Mouse (Mus musculus): ENCODE results near the gene Exo5.

Exo5 gene

DNA sequence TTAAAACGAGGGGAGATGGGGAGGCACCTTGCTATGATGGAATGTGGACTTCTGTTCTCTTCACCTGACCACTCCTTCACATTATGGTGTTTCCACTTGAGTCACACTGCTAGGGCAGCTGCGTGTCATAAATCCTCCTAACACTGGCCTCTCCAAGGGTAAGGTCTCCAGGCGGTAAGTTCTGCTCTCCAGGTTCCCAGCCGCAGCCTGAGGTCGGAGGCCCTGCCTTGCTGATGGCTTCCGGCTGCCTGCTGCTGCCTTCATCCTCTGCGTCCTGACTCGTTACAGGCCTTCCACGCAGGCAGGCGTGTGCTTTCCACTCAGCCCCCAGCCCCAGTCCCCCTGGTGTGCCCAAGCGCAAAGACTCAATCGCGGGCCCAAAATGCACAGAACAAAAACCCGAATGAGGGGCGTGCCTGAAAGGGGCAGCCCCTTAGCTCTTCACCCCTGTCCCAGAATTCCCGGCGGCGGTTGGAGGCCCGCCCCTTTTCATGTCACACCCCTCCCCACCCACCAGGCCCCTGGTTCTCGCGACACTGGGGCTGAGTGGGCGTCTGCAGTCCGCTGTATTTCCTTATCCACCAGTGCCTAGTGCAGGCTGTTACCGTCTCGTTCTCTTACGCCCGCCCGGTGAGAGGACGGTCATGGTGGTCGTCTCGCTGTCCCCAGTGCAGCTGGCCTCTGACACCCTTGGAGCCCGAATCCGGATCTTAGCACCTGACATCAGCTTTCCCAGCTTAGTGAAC, at the start of gene Exo5:
TSS of gene Exo5 (minus strand) at position 464 of the 746 bp plus-strand sequence.
- peak; percentile 87 for DNase-seq

DNA sequence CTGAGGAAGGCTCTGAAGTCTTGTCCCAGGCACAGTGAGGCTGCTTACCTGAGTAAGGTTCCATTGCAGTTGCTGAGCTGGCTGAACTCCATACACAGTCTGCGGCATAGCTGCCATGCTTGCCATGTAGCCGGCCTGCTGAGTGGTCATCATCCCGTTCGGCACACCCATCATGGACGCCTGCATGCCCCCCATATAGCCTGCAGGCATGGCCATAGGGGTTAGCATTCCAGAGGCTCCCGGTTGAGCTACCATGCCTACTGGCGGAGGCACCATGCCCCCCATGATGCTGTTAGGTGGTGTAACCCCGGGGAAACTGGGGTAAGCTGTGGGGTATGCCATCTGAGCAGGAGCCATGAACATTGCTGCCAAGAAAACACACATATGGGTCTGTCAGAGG, 47.0 kb upstream of the Exo5 start:
- no peak for DNase-seq

DNA sequence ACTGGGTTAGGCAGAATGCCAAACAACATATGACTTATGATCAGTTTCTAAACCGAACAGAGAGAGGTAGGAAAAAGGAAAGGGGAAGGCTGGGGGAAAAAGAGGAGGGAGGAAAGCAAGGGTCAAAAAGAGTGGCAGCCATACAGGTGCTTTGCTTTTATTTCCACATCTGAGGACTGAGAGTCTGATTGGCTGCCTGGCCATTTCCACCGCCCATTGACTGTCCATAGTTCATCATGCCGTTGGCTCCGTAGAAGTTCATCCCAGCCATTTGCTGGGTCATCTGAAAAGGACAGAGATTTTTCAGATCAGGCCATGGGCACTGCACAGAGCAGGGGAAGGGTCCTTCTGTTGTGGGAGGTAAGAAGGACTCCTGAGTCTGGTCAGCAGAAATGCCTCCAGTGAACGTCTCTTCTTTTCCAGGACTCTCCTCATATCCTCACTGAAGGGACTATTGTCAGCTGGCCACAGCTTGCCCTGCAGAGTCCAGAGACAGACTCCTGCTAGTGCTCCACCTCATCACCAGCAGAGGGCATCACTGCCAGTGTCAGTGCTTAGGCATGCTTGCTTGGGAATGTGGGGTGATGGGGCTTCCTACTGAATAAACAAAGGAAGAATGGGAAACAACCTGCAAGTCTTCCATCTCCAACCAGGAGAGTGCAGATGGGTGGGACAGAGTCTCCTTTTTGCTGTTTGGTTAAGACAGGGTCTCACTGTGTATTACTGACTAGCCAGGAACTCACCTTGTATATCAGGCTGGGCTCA, 44.7 kb upstream of the Exo5 start:
- DNase-seq, result no peak

DNA sequence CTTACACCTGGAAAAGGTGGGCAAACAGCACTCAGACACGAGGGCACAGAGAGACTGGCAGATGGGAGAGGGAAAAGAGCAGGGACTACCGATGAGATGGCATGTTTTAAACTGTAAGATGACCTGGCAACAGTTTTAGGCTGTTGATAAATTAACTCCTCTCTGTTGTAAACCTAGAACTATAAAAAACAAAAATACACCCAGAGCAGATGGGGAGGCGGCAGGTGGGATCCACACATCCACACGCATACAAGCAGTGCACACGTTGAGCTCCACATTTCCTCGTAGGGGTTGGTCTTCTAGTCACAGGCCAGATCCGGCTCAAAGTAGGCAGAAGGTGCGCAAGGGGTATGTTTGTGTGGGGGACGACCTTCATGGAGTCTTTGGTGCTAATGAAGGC, 43.7 kb upstream of the Exo5 start:
- no peak for DNase-seq

DNA sequence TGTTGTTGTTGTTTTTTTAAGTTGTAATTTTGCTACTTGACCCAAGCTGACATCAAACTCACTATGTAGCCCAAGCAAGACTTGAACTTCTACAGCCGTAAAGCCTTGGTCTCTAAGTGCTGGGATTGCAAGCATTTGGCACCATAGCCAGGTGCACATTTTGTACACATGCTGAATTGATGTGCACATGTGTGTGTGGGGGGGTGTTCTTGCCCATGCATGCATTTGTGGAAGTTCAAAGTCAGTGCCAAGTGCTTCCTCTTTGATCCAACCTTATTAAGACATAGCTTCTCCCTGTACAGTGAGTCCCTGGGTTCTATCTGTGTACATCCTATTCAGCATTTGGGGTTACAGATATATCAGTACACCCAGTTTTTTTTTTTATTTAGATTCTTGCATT, 30.8 kb upstream of the Exo5 start:
- no peak for DNase-seq

DNA sequence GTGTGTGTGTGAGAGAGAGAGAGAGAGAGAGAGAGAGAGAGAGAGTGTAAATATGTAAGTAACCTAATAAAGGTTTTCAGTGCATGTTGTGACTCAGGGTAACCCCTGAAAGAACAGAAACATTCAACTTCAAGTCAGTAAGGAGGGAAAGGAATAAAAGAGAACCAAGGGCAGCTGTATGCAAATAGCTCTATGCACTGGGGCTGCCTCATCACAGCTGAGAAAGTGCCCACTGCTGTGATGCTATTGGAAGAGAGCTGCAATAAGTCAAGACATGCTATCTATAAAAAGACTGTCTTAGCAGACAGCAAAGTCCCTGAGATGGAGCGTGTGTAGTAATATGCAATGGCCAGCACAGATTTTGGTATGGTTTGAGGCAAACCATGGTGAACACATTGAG, 28.9 kb upstream of the Exo5 start:
- DNase-seq, result no peak

DNA sequence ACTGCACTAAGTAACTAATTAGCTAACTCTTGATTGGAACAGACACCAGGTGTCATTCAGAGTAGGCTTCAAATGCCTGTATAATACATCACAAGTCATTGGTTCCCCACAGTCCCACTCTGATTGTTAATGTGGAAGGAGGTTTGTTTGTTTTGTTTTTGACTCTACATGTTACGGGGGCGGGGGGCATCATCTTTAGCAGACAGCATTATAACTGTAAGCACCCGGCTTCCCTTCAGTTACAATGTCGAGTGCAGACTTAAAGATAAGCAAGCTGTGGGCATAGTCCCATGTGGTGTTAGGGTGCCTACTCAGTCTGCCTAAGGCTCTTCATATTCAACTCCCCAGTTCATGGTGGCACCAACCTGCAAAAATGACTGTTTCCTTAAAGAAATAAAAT, 28.2 kb upstream of the Exo5 start:
- DNase-seq, result no peak

DNA sequence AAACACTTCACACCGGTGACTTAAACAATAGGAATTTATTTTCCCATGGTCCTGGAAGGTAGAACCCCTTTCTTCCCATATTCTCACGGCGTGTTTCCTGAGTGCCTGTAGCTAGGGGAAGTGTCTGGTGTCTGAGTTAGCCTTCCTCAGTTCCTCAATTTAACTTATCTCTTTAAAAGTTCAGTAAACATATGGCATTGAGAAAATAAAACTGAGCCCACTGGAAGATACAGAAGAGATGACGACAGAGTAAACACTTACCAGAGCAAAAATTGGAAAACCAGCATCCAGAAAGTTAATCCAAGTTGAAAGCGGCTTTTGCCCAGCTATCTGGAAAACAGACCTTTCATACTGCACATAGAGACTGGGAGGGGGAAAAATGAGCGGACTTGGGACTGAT, 27.3 kb upstream of the Exo5 start:
- DNase-seq, result no peak

DNA sequence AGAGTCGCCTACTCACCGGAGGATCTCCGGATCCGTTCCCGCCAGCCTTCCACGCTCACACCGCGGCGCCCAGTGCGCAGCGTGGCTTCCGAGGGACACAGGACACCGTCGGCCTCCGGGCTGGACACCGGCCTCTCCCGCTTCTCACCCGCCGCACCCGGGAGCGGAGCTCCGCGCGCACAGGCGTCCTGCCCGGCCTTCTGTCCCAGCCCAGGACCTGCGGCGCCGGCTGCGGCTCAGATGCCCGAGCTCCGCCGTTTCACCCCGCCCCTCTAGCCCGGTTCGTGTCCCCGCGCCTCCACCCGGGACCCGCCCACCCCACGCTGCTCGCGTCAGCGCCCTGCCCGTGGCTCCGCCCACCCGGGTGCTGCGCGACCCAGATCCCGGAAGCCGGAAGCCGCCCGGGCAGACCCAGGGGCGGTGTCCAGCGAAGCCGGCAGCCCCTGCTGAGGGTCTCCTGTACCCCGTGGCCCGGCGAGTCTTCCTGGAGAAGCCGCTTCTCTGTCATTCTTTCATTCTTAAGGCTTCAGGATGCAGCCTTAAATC, 26.7 kb upstream of the Exo5 start, which contains the start of gene Zfp69:
TSS of gene Zfp69 (minus strand) at position 272 of the 546 bp plus-strand sequence.
- DNase-seq, result peak; percentile 84

DNA sequence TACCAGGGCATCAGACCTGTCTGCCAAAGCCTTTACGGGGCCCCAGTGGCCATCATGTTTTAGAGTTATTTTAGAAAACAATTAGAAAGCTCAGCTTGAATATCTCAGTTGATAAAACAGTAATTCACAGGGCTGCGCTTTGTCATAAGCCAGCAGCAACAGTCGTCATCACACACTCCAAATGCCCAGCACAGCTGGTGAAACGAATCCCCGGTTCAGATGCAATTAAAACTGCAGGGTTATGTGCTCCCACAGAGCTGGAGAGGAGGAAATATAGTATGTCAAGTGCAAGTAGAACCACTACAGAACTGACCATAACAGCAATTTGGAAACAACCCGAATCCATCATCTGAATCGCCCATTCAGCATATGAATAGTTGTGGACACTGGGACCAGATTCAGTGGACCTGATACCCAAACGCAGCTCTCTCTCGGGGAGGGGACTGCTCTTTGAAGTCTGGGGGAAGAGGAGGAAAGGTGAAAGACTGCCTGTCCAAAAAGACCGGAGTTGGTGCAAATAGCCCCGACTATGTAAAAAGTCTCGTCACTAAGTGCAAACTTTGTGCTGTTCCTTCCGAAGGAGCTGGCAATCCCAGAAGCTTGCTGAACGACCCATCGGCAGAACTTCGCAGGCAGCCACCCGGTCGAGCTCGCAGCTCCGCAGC, 26.1 kb upstream of the Exo5 start:
- DNase-seq, result no peak

DNA sequence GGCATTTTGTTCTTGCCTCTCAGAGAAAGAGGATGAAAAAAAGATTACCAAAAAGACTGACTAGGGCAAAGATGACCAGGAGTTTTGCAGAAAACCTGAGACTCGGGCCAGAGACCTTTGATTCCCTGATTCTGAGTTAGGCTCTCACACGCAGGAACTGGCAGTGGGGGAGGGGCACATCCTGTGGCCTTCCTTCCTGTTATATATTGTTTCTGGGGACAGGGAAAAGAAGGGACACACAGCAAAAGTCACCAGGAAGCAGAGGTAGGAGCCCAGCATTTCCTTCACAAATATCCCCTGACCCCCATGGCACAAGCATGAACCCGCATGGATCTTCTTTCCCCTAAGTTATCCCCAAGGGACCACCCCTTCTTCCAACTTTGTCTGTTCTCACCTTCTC, 24.1 kb upstream of the Exo5 start:
- no peak for DNase-seq

DNA sequence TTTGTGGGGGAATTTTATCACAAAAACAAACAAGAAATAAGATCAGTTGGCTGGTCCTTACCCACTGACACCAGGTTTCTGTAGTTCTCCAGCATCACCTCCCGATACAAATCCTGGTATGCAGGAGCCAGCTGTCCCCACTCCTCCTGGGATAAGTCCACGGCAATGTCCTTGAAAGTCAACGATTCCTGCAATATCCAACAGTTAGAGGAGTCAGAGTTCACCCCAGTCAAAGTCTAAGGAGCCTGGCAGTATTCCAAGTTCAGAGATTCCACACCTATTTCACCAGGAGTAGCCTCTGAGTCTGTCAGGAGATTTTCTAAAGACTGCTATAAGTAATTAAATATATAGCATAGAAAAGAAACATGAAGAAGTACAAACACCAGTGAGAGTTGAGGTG, 10.2 kb upstream of the Exo5 start:
- peak; percentile 52 for DNase-seq

DNA sequence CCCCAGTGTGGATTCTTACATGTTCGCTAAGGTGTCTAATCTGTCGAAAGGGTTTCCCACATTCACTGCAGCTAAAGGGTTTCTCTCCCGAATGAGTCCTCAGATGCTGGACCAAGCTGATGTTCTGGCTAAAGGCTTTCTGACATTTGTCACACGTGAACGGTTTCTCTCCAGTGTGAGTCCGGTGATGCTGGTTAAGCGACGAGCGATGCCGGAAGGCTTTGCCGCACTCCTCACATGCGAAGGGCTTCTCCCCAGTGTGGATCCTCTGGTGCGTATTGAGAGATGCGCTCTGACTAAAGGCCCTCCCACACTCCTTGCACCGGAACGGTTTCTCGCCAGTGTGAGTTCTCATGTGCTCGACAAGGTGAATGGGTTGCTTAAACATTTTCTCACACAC, 5.9 kb upstream of the Exo5 start:
- DNase-seq, result no peak

DNA sequence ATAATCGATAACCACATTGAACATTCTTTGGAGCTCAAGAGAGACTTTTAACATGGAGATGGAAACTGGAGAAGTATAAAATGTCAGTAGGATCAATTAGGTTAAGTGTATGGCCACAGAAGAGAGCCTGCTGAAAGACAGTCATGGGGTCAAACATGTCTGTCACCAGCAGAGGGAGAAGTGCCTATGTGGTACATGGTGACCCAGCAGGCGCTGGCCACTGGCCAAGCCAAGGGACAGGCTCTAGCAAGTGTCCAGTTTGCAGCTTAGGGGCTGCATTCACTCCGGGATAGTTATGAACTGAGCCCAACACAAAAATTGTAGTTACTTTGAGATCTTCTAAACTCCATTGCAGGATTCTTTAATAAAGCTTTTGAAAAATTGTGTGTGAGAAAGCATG, 3.9 kb upstream of the Exo5 start:
- DNase-seq, result no peak

DNA sequence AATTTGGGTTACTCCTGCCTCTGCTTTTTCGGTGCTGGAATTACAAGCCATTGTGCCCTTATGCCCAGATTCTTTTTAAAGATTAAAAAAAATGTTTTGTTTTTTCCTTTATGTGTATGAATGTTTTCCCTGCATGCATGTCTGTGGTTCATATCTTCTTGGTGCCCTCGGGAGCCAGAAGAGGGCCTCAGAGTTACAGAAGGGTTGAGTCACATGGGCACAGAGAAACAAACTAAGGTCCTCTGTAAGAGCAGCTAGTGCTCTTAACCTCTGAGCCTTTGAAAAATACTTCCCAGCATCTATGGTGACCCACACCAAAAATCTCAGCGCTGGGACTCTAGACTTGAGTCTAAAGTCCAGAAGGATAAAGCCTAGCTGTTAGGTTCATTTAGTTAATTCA, 569 bp upstream of the Exo5 start:
- DNase-seq, result peak; percentile 66

DNA sequence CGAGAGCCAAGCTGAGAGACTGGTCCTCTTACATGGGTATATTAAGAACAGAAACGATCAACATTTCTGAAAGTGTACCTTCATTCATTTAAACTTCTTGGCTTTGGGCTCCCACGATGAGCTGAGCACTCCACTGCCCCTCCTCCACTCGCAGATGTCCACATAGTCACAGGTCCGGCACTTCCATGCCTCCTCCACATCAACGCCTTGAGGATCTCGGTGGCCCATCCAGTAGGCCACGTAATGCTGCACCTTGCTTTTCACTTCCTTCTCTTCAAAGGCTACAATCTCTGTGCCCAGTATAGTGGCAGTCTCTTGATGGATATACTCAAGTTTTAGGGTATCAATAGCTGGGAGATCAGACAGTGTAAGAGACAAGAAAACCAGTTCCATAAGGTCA, 3.4 kb downstream of the Exo5 start:
- no peak for DNase-seq

DNA sequence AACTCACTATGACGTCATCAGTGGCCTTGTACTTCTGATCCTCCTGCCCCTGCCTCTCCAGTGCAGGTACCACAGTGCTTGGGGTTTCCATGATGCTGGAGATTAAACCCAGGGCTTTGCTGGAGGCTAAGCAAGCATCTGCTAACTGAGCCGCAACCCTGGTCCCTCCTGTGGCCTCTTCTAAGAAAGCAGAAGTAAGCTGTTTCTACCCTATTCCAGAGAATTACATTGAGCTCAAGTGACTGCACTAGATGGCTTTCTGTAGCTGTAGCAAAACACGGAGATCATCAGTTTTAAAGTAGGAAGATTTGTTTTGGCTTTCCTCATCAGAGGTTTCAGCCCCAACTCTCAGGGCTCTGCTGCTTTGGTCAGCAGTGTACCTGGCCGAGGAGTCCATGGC, 10.3 kb downstream of the Exo5 start:
- DNase-seq, result no peak

DNA sequence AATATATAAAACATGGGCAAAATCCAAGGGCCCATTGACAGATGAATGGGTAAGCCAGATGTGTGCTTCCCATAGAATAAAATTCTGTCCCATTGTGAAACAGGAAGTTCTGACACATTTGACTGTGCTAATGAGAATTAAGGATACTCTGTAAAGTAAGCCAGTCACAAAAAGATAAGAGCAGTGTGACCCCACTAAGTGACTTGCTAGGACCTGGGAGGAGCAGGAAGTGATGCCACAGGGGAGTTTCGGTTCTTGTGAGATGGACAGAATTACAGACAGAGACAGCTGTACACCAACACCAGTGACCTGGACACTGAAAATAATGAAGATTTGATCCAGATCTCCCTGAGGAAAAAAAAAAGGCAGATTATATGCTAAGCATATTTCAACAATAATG, 11.0 kb downstream of the Exo5 start:
- DNase-seq, result no peak

DNA sequence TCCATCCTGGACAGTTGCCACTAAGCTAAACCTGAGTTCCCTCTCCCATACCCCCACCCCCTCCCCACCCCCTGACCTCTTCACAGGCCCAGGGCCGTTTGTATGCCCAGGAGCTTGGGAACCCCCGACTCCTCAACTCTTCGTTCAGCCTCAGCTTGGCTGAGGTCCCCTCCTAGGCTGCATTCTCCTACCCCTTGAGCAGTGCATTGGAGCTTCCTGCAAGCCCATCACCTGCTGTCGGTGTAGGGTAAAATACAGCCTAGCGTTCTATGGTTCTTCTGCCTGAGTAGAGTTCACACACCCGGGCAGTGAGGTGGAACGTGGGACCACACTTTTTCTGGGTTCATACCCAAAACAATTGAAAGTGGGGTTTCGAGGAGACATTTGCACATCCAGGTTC, 11.4 kb downstream of the Exo5 start:
- no peak for DNase-seq

DNA sequence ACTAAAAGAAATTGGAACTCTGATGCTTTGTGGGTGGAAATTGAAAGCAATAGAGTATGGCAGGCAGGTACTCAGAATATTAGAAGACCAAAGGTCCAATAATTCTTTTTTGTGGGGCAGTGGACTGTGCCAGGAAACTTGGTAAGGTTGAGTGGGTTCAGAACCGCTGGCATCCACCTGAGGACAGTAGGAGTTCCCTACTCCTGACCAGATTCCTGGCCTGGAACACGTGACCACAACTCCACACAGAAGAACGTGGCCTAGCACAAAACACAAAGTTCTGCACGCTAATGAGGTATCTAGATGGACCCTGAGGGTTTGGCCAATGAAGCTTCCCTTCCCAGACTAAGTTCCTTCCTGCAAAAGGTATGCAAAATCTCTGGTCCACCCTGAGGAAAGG, 12.0 kb downstream of the Exo5 start:
- peak; percentile 40 for DNase-seq

DNA sequence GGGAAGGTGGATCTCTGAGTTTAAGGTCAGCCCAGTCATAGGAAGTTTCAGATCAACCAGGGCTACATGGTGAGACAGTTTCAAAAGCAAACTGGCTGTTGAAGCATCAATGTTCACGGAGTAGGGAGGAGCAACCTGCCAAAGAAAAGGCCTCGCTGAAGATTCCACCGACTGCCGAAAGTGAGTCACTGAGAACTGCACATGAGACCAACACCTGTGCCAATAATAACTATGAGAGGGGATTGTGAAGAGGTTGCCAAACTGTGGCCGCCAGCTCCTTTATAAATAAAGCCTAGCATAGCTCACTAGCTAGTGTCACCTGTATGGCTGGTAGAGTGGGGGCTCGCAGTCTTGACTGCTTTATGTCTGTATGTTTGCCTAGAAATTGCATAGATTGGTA, 13.7 kb downstream of the Exo5 start:
- no peak for DNase-seq

DNA sequence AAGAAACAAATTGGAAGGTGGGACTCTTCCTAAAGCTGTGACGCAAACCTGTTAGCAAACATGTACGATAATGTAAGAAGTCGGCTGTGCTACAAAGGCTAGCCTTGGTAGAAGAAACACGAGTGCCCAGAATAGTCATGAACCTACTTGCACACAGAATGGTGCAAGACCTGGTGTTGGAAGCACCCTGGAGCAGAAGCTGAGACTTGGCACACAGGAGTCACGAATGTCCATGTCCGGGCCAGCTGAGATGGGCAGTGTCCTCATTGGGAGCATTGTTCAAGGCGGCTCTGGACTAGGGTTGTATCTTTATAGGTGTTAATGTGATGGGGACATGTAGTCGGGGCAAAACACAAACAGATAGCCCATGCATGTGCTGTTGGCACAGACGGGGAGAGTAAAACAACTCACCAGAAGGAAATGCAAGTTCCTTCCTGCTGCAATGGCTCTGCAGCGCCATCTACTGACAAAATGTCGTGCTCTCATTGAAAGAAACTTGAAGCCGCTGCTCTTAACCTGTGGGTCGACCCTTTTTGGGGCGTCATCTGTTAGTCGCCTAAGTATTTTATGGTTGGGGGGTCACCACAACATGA, 15.2 kb downstream of the Exo5 start:
- DNase-seq, result no peak

DNA sequence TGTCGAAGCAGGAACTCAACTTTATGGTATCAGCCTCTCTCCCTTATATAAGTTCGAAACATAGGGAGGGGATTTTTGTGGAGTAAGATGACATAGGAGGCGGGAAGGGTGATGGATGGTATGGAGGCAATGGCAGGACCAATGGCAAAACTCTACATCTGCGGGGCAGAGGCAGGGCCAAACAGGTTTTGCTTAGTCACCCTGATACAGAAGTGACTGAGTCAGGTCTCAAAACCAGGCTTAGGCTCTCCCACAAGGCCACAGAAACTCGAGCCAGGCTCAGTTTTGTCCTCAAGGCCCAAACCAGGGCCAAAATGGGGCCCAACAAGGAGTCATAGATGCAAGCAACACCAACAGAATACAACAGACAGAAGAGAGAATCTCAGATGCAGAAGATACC, 19.2 kb downstream of the Exo5 start:
- DNase-seq, result no peak

Data from kidney, adult 11 months (tissue).